Mouse (Mus musculus): ENCODE data around the gene Cep55.

GRCm38 (mm10) chr19:38123921-38124320 lies 69.1 kb downstream of the Cep55 start:
- no peak for TF ChIP-seq POLR2A (IDR thresholded peaks at IDR 0.05; ENCODE audit: low read depth, low read length)
- no peak for TF ChIP-seq CTCF (IDR thresholded peaks at IDR 0.05; ENCODE audit: extremely low read depth, insufficient read depth, insufficient read length, insufficient replicate concordance)
